Mouse (Mus musculus) liver (tissue): ENCODE data around the gene Chd4.

Experiments
- DNase-seq: peaks from one replicate; pipeline ENCODE4 v3.0.0-alpha.2; 2020; ENCODE audit warnings: mixed read lengths

Chd4 gene

DNA sequence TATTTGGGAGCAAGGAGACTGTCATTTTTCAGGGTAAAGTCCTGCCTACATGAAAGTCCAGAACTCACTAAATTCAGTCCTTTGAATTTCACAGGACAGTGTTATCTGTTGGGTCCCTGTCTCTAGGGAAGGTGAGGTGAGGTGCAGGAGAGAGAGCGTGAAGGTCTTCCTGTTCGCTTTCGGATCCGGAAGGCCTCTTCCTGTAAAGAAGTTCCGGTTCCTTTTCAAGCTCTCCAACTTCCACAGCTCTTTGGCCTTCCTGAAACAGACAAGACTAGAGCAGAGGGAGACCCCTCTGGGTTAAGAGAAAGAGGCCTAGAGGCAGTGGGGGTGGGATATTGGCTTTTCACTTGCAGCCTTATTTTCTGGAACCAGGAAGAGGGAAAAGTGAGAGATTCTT is 3.4 kb upstream of the Chd4 start:
- DNase-seq, result no peak

DNA sequence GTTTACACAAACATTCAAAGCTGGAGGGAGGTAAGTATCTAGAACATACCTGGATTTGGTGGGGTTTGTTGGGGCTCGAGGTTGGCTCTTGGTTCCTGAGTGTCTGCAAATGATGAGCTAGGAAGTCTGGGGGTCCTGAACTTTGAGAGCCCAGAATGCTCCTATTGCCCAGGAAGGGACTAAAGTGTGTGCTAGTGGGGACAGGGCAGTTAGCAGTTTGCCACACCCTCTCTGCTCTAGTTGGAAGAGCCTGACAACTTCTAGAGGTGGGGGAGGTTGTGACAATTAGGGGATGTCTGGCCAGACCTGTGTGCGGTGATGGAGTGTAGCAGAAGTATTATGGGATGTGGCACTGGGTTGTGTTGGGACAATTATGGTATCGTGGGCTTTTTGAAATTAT is 938 bp upstream of the Chd4 start:
- no peak for DNase-seq

DNA sequence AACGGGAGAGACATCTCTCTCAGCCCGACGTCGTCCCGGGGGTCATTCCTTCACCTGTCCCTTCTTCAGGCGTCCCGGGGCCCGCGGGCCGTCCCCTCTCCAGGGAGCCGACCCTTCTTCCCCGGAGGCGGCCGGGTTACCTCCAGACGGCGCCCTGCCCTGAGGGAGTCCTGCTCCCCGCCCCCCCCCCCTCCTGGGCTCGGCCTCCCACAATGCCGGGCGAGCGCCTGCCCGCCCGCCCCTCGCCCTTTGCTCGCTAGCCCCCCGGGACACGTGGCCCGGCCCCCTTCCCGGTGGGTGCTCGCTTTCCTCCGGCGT is 457 bp downstream of the Chd4 start:
- no peak for DNase-seq

DNA sequence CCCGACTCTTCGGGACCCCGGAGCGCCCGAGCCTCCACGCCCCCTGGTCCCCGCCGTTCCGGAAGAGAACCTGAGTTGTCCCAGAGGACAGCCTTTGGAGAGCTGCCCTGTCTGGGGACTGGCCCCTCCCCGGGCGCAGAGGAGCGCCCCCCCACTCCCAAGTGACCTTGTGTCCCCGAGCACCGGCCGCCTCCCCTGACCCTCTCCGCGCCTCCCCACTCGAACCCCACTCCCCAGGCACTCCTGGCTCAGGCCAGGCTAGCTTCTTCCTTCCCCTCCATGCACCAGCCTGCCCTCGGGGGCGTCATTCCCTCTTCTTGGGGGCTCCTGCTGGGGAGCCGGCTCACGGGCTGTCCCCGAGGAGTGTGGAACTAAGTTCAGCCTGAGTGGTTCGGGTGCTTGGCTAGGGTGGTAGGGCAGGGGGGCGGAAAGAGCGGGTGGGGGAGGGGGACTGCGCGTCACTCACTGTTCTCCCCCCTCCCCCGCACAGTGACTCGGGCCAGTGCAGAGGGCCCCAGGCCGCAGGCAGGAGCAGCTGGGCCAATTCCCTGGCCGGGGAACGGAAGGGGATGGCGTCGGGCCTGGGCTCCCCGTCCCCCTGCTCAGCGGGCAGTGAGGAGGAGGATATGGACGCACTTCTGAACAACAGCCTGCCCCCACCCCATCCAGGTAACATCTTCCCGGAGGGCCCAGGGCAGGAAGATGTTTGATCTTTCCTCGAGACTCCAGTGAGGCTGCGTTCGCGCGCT is 990 bp downstream of the Chd4 start:
- peak; percentile 66 for DNase-seq

DNA sequence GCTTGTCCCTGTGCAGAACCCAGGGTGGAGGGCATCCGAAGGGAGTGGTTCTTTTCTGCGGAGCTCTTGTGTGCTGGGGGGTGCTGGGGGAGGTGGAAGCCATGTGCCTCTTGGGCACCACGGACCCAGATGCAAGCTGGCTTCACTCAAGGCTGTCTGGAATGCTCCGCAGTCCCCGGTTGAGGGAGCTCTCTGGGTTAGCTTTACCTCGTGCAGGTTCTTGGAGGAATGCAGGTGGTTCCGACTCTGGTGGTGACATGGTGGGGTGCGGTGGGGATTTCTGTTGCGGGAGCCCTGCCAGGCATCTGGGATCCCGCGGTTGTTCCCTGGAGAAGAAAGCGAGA is 1.5 kb downstream of the Chd4 start:
- no peak for DNase-seq

DNA sequence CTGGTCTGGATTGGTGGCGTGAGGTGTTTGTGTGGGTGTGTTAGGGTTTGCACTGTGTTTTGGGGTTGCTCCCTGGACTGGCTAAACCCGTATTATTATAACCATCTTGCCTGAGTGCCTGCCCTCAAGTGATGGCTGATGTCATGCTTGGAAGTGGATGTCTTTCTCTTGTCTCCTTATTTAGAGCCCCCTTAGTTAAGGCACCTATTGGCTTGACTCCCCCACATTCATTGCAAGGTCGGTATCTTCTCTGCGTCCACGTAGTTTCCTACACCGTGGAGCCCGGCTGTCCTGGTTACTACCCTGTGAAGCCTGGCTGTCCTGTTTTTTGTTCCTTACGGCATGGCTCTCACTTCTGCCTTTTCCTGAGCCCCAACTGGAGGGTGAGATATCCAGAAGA is 2.2 kb downstream of the Chd4 start:
- no peak for DNase-seq

DNA sequence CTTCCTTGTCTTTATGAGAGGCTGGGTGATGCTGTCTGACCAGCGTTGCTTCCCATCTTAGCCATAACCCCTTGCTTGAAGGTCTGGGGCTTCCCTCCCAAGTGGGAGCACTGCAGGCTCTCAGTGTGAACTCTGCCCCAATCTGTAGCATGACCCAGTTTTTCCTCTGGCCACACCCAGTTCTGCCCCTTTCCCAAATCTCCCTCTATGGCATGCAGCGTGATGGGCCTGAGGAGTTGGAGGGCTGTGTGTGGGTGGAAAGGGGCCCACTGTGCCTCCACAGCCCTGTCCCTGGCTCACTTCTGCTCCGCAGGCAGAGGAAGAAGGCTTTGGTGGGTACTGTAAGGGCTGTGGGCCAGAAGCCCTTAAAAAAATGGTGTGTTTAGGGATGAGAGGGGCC is 2.7 kb downstream of the Chd4 start:
- DNase-seq, result no peak

DNA sequence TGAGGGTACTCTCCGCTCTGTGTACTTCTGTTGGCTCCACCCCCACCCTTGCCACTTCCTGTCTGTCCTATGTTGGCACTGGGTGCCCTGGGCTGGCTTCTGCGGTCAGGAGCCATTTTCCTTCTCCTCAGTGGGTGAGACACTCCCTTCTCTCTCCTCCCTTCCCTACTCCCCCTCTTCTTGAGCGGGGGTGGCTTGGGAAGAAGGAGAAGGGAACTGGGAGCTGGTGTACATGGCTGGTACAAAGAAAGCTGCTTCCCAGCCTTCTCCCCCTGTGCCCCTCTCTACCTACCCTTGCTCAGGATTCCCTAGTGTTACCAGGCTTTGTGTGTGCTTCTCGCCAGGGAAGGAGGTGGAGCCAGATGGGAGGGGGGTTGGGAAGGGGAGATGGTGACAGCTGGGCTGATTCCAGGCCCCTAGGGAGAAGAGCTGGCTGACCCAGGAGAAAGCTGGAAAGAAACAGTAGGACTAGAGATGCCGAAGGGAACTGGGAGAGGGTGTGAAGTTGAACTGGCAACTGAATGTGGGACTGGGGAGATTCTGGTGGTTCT is 3.7 kb downstream of the Chd4 start:
- no peak for DNase-seq

DNA sequence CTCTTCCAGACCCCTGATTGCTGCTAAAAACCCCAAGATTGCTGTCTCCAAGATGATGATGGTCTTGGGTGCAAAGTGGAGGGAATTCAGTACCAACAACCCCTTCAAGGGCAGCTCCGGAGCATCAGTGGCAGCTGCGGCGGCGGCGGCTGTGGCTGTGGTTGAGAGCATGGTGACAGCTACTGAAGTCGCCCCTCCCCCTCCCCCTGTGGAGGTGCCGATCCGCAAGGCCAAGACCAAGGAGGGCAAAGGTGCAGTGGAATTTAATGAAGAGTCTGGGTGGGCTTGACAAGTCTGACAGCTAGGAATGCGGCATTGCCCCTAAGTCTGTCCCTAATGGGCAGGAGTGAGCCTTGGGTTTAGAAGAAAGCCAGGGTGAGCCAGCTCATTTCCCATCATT is 5.7 kb downstream of the Chd4 start:
- DNase-seq, result no peak

DNA sequence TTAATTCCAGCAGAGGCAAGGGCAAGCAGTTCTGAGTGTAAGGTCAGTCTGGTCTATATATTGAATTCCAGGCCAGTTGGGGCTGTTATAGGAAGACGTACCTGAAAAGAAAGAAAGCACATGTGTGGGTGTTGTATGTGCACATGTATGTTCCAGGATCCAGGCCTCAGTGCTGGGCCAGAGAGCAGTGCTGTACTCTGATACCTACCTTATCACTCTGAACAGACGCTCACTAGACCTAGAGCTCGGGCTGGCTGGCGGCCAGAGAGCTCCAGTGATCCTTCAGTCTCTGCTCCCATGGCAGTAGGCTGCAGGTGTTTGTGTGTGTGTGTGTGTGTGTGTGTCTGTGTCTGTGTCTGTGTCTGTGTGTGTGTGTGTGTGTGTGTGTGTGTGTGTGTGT is 8.4 kb downstream of the Chd4 start:
- peak; percentile 88 for DNase-seq

DNA sequence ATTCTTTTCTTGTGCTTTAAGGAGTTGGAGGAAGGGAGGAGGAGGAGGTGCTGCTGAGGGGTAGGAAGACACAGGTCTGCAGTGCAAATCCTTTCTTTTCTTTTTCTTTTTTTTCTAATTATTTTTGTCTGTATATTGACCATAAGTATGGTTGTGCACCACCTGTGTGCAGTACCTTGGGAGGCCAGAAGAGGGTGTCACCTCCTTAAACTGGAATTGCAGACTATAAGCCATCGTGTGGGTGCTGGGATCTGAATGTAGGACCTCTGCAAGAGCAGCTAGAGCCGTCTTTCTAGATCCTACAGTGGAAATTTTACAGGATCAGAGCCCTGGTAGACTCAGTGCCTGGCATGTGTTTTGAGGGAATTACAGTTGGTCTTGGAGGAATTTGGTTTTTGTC is 11.9 kb downstream of the Chd4 start:
- DNase-seq, result no peak

DNA sequence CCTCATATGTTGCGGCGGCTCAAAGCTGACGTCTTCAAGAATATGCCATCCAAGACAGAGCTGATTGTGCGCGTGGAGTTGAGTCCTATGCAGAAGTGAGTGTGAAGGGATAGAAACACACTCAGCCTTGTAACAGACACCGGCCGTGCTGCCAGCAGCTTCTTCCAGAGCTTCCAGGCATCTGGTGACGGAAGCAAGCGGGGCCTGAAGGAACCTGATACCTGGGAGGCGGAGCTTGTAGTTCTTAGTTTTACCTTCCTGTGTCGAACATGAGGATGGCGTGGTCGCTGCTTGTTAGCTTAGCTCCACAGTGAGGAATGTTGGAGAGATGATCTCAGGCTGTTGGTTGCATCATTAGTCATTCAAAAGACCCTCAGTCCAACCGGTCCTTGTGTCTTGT is 13.6 kb downstream of the Chd4 start:
- DNase-seq, result no peak

DNA sequence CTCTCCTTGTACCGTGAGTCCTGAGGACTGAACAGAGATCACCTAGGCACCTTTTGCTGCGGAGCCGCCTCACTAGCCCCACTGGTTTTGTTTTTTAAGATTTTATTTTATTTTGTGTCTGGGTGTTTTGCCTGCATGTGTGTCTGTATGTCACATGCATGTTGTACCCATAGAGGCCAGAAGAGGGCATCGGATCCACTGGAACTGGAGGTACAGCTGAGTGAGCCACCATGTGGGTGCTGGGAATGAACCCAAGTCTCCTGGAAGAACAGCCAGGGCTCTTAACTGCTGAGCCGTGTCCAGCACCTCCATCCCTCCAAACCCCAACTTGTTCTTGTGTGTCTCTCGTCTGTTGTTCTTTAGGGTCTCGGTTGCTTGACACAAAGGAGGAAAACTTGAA is 15.1 kb downstream of the Chd4 start:
- DNase-seq, result peak; percentile 55

DNA sequence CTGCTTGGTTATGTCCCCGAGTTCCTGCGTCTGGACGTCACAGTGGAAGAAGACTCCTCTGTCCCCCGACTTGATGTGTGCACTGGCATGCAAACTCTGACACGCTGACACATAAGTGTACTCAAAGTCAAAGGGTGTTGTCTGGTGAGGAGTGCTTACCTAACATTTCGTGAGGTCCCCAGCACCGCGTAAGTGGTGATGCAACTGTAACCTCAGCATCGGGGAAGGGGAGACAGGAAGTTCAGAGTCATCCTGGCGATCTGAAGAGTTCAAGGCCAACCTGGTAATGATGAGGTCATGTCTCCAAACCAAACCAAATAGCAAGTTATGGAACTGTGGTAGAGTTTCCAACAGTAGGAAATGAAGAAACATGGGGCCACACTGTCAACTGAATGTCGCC is 16.8 kb downstream of the Chd4 start:
- no peak for DNase-seq

DNA sequence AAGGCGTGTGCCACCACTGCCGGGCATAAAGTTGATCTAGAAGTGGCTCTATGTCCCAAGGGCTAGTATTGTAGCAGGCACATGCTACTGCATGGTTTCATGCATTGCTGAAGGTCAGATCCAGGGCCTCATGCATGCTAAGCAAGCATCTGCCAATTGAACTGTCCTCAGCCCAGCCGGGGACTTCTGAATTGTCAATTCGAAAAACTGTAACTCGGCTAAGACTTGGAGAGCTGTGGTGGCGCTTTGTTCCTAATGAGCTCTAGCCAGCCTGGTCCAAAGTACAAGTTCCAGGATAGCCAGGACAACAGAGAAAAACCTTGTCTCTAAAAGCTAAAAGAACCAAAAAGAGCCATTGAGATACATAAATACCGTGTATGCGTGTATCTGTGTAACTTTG is 23.6 kb downstream of the Chd4 start:
- DNase-seq, result no peak

DNA sequence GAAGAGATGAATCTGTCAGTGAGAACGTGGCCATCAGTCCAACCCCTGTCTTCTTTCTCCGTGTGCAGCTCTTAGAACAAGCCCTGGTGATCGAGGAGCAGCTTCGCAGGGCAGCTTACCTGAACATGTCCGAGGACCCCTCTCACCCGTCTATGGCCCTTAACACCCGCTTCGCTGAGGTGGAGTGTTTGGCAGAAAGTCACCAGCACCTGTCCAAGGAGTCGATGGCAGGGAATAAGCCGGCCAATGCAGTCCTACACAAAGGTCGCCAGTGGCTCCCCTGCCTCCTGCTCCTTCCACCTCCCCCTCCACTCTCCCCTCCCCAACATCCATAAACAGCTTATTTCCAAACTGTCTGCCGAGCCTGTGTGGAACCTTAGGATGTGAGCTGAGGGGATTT is 32.9 kb downstream of the Chd4 start:
- no peak for DNase-seq

DNA sequence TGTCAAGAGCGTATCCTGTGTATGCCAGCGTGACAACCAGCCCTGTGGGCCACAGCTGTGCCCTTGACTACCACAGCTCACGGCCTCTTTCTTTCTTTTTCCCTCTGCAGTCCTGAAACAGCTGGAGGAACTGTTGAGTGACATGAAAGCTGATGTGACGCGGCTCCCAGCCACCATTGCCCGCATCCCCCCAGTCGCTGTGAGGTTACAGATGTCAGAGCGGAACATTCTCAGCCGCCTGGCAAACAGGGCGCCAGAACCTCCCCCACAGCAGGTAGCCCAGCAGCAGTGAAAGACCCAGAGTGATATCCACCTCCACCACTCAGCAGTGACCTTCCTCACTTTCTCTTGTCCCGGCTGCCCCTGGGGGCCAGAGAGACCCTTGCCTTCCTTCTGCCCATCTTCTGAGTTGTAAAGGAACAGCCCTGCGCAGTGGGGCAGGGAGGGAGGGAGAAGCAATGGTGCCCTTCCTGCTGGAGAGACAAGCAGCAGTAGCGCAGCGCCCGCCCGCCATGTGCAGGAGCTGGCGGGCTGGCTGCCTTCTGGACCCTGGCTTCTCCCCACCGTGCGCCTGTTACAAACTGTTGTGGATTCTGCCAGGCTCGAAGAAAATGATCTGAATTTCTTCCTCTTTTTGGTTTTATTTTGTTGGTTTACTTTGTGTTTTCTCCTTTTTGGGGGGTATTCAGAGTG is 34.1 kb downstream of the Chd4 start:
- no peak for DNase-seq

DNA sequence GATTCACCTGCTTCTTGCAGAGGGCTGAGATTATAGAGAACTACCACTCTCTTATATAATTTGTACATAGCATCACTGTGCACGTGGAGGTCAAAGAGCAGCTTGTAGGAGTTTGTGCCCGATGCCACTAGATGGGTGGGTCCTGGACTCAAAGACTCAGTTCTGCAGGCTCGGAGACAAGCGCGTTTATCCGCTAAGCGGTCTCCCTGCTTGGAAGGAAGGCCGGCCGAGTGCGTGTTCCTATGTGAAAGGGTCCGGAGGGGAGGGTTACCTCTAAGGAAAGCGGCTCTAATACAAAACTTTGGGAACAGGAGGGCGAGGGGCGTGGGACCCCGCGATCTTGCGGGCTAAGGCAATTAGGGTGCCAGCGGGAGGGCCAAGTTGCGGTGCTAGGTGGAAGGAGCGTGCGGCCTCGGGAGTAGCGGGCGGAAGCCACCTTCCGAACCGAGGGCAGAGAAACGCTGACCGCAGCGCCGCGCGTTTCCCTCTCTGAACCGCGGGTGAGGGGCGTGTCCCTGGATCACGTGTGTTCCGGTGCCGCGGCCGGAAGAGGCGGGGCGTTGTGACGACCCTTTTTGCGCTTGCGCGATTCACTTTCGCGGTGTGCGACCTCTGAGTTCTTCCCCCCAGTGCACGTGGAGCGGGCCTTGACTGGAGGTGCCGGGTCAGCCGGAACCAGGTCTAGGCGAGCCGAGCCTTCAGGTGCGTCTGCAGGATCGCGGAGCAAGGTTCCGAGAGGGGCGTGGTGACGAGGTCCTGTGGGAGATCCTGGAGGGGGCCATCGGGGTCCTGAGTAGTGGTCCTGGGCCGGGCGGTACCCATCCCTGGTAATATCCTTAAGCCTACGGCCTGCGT is 35.7 kb downstream of the Chd4 start, which contains the start of gene Nop2:
Gene Nop2, plus strand, starts transcription at position 608 of the 855 bp plus-strand sequence.
- peak; percentile 95 for DNase-seq

DNA sequence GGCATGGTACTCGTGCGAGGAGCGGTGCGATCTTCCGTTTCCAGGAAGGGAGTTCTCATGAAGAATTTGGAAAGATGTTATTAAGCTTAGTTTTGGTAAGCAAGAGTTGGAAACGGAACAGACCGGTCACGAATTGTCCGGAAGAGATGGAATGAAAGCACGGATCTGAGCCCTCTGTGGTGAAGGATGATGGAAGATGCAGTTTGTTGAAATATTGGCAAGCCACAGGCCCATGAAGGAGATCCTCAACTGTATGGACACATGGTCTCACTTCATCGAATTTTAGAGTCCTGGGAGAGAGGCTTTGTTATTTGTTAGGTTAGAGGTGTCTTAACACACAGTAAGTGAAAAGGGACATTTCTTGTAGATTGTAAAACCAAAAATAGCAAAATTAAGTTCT is 36.7 kb downstream of the Chd4 start:
- no peak for DNase-seq

DNA sequence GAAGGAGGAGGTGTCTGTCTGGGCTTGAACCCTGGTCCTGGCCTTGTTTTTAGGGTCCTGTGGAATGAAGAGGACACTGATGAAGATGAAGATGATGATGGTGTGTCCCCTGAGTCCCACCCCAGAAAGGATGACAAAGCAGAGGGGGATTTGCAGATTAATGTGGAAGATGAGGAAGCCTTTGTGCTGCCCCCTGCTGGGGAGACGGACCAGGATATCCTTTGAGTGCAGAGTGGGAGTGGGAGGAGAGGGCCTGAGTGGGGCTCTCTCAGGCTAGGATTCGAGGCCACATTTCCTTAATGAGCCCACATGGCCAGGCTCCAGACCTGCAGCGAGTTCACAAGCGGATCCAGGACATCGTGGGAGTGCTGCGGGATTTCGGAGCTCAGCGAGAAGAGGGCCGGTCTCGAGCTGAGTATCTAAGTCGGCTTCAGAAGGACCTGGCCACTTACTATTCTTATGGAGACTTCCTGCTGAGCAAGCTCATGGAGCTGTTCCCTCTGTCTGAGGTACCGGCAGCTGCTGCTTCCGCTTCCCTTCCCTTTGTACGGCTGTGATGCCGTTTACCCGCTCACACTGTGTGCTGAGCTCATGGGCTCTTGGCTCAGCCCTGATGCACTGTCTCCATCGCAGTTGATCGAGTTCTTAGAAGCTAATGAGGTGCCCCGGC is 41.4 kb downstream of the Chd4 start:
- no peak for DNase-seq

DNA sequence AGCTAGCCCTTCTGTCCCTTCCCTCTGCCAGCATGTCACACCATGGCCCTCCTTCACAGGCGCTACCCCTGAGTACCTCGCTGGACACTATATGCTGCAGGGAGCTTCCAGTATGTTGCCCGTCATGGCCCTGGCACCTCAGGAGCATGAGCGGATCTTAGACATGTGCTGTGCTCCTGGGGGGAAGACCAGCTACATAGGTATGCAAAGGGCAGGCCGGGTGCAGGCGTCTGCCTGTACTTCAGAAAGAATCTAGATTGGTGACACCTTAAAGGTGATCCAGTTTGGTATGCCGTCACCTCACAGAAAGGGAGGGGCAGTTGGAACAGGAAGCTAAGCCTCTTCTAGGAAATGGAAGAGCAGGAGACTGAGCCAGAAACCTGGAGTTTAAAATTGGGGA is 44.0 kb downstream of the Chd4 start:
- DNase-seq, result no peak

DNA sequence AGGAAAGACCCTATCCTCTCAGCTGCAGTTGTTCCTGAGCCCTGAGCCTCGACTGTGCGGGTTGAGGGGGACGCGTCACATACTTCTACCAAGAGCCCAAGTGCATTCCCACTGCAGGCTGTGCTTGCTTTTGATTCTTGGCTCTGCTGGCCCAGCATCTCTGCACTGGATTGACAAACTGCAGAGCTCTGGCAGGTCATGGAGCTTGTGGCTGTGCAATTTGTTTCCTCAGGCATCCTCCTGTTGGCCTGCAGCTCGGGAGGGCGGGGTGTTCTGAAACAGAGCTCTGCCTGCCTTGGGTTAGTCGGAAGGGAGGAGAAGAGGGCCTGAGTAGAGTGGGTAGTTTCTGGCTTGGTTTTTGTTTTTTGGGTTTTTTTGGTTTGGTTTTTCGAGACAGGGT is 46.7 kb downstream of the Chd4 start:
- no peak for DNase-seq

DNA sequence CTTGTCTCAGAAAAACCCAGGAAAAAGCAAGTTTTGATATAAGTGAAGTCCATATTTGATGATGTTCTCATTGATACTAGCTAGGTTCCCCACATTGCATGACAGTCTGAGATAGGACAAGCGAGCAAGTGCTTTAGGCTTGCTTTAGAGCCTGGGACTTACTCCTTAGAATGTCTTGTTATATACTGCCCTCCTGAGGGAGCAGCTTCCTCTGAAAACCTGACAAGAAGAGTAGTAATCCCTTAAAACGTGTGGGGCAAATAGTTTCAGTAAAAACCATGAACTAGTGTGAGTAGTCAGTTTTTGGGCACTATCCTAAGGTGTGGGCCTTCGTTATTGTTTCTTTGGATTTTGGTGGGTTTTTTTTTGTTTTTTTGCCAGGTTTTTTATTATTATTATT is 47.3 kb downstream of the Chd4 start:
- no peak for DNase-seq
